Mouse (Mus musculus) large intestine, adult 2 months (tissue): ENCODE measurements around the gene Cfap61. TPM values are rescaled to one million over a fixed set of nuclear protein-coding genes. Genes with fewer than 3 reads are reported as not detected.

Experiments used
- DNase-seq: peaks from one replicate; pipeline ENCODE4 v3.0.0-alpha.2; 2012; ENCODE audit warnings: low read depth, low spot score
- WGBS: fragments of 180-500 bp; shearing (Covaris S2); methylation state at CpG from one replicate; pipeline ENCODE4 v1.1.7; 2018; 5-methylcytosine and 5-hydroxymethylcytosine counted together
- polyA plus RNA-seq: library from polyadenylated mRNA; depleted of rRNA; stranded (reverse); fragments of >200 nt; gene quantifications from 2 replicates; pipeline ENCODE4 v1.2.3, GENCODE M21; 2012

The Cfap61 gene
- polyA plus RNA-seq, 1 experiment: 0.17 TPM

DNA sequence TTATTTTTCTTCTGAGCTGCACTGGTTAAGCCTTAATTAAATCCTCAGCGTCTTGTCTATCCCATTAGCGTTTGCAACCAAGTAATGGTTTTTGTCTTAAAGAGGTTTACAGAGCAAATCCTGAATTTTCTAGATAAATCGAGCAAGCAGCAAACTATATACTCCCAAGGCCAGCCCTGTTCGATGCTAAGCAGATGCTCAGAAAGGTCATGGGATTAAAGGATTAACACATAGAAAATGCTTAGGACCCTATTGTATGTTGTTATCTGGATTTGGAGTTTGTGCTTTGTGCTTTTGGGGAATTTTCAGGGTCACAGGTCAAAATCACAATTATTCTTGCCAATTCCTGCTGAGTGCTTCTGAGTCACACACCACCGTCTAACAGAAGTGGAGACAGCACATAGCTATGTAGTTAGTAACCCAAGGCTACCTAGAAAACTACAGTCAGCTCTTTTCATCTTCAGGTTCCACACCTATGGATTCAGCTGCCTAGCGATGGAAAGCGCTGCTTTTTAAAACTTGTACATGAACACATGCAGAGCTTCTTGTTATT lies 13.9 kb downstream of the Cfap61 start:
- WGBS: 65% methylated on average over 7 of the region's 7 CpGs

DNA sequence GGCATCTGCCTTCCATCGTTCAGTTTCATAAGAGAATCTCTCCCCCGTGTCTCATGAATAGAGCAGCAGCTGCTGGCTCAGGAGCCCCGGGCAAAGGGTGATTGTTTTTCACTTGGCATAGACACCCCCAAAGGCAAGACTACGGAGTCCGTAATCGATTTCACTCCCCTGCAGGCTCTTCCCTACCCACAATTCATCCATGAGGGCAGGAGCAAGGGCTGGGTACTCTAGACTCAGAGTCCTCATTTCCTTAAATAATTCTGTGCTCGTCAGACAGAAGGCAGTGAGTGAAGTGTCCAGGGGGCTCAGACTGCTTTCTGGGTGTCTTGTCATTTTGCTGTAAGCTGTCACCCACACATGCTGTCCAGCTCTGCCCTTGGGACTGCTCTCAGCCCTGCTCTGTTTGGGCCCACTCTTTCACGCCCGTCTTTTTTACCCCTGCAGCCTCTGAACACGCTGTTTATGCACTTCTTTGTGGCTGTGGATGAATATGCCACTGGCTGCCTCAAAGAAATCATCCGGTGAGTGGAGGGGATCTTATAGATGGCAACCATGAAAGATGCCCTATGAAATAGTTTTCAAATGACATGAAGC lies 15.0 kb downstream of the Cfap61 start:
- 56% methylated on average over 11 of the region's 11 CpGs for WGBS
- no peak for DNase-seq

More for the DNA sequence above, 13.9 kb downstream of the Cfap61 start:
- DNase-seq: no peak

- DNase-seq: no peak
- 43% methylated on average over 10 of the region's 10 CpGs for WGBS
These were observed 15.7 kb downstream of the Cfap61 start for GRCm38 (mm10) chr2:145950239-145950638.

DNA sequence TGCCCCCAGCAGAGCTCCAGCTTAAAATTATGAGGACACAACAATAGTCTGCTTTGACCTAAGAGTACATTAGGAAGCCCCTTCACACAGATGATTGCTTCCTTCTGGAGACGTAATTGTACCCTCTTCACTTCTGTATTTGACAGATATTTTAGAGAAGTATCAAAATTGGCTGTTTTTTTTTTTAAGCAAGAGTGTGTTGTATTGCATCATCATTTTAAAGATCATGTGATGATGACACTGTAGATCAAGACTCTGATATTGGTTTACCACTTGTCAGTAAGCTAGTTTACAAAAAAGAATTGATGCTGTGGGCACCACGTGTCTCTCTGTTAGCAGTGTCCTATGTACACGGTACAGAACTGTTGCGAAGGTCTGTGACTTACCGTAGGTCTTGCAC lies 18.1 kb downstream of the Cfap61 start:
- no peak for DNase-seq
- WGBS: 56% methylated on average over 5 of the region's 5 CpGs

DNA sequence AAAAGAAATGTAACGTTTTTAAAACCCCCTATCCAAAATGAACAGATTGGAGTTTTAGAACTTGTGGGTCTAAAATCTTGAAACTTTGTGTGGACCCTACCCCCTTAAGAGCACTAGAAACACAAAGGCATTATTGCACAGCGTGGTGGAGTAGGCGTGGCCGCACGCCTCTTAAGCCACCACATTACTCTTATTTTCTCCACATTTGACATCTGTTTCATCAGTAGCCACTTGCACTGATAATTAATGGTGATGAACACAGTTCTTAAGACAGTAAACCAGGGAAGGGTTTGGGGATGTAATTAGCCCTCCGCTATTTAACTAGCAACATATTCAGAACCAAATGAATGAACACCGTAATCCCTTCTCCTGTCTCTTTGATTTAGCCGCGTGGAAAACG lies 21.3 kb downstream of the Cfap61 start:
- 68% methylated on average over 10 of the region's 10 CpGs for WGBS
- DNase-seq: no peak

DNA sequence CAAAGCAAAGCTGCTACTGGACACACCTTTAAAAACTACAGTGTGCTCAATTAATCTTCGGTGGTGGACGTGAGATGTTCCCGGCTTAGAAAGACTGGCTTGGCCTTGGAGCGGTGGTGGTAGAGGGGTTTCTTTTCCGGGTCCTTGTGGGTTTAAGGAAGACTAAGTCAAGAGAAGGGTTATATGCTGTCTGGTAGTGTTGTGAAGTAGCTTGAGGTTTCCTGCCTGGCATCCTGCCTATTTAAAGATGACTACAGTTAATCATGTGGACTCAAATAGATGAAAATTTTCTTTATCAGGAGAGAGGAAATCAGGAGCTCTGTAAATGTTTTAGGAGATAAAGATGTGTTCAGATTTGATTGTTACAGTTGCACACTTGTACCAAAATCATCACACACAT lies 21.7 kb downstream of the Cfap61 start:
- DNase-seq: no peak
- 66% methylated on average over 5 of the region's 5 CpGs for WGBS

DNA sequence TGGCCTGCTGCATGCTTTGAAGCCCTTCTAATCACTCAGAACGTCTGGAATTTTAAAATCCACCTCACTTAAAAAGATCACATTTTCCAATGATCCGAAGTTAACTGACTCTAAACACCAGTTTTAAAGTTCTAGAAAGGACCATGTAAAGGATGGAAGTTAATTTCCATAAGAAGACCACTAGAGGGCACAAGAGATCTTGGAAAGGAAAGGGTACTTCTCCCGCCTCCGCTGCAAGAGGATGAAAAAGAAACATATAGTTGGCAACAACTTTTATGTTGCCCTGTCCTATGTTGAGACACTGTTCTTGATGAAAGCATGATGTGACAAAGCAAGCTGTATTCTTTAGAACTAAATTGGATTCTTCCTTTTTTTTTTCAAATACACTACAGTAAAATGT lies 22.9 kb downstream of the Cfap61 start:
- DNase-seq: peak; percentile 4
- WGBS: 8% methylated on average over 4 of the region's 4 CpGs

- 80% methylated on average over 6 of the region's 6 CpGs for WGBS
- DNase-seq: no peak
These were observed 23.5 kb downstream of the Cfap61 start for GRCm38 (mm10) chr2:145958097-145958496.

DNA sequence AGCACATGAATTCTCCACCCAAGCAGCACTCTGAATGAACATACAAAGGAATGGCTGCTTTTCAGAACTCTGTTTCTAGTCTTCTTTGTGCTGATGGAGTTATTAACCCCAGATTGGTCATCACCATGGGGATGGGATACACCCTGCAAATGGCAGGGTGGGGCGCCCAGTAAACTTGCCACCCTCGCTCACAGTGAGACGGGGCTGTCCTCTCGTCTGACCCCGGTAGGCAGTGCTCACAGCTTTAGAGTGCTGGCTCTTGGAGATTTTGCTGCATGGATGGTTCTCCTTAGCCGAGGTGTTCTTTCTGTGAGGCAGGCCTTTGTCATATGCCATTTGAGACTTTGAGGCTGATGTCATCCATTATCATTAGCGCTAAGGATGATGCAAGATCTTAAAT lies 24.0 kb downstream of the Cfap61 start:
- no peak for DNase-seq
- 69% methylated on average over 7 of the region's 7 CpGs for WGBS

GRCm38 (mm10) chr2:145961861-145962260 lies 27.3 kb downstream of the Cfap61 start:
- WGBS: 86% methylated on average over 5 of the region's 5 CpGs
- DNase-seq: no peak

- WGBS: 76% methylated on average over 12 of the region's 12 CpGs
- no peak for DNase-seq
These were observed 36.2 kb downstream of the Cfap61 start for GRCm38 (mm10) chr2:145970751-145971150.

DNA sequence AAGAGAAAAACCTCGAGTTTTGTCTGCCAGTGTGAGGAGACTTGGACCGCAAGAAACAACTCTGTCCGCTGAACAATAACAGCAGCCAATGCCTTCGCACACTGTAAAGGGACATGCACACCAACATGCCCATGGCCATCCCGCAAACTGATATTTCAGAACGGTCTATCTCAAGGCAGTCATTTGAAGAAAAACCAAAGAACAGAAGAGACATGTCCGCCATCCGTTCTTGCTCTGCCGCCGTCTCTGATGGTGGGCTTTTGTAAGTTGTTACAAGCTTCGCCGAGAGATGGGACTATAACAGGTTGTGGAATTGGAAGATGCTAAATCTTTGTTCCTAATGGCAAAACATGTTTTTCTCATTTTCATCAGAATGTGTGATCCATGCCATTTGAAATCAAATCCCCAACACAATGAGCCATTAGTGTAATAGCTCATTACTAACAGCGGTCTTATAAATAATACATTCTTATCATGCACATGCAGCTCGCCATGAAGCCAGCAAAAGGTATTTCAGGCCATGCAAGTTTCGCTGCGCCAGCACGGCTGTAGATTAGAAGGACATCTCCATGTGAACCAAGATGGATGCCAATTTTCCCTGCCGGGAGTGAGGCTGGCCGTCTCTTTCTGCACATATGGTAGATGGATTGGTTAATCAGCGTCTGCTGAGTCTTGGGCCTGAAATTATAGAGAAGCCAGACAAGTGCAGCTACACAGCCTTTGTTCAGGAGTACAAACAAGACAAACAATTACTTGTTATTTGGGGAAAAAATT lies 36.8 kb downstream of the Cfap61 start:
- DNase-seq: no peak
- WGBS: 90% methylated on average over 20 of the region's 20 CpGs

GRCm38 (mm10) chr2:145972571-145972970 lies 38.0 kb downstream of the Cfap61 start:
- WGBS: 69% methylated on average over 4 of the region's 4 CpGs

DNA sequence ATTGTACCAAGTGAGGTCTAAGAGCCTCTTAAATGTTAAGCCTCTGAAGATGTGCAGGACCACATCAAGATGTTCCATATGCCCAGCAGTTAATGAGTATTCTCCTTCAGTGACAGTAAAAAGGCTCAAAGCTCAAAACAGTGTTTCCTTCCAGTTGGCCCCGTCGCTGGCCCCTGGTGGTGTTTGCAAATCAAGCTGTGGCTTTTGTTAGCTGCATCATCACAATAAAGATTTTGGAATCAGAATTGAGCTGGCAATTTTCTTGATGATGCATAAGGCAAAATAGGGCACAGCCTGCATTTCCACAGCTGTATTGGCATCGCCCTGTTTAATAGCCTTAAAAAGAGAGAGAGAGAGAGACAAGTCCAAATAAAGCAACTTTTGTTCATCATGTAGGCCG lies 45.0 kb downstream of the Cfap61 start:
- WGBS: 60% methylated on average over 4 of the region's 4 CpGs

More at GRCm38 (mm10) chr2:145972571-145972970, 38.0 kb downstream of the Cfap61 start:
- no peak for DNase-seq

GRCm38 (mm10) chr2:145980881-145981280 lies 46.3 kb downstream of the Cfap61 start:
- no peak for DNase-seq
- 85% methylated on average over 9 of the region's 9 CpGs for WGBS

More for the DNA sequence above, 45.0 kb downstream of the Cfap61 start:
- DNase-seq: no peak

GRCm38 (mm10) chr2:145981699-145982112 lies 47.1 kb downstream of the Cfap61 start:
- WGBS: 80% methylated on average over 6 of the region's 6 CpGs
- no peak for DNase-seq

- WGBS: 79% methylated on average over 9 of the region's 9 CpGs
- no peak for DNase-seq
These were observed 47.9 kb downstream of the Cfap61 start for GRCm38 (mm10) chr2:145982317-145983045.

GRCm38 (mm10) chr2:145987757-145988156 lies 53.2 kb downstream of the Cfap61 start:
- DNase-seq: no peak
- 69% methylated on average over 2 of the region's 2 CpGs for WGBS

DNA sequence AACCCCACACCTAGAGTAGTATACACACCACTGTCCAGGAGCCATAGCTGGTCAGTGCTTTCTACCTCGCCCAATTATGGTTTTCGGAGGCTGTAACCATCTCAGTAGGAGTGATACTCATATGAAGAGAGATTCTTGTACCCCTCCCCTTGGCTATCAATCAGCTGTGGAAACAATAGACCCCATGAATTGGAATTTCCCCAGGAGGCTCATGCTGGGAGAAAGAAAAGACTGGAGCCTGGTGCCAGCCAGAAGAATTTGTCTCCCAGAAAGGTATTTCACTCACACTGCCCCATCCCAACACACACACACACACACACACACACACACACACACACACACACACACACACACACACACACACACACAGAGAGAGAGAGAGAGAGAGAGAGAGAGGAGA lies 55.9 kb downstream of the Cfap61 start:
- DNase-seq: no peak
- WGBS: 87% methylated on average over 2 of the region's 2 CpGs

GRCm38 (mm10) chr2:145996472-145996871 lies 61.9 kb downstream of the Cfap61 start:
- 59% methylated on average over 4 of the region's 4 CpGs for WGBS
- DNase-seq: no peak
